Comparison of ENCODE assay signal across 7 mouse cellular contexts in the genomic region with DNA sequence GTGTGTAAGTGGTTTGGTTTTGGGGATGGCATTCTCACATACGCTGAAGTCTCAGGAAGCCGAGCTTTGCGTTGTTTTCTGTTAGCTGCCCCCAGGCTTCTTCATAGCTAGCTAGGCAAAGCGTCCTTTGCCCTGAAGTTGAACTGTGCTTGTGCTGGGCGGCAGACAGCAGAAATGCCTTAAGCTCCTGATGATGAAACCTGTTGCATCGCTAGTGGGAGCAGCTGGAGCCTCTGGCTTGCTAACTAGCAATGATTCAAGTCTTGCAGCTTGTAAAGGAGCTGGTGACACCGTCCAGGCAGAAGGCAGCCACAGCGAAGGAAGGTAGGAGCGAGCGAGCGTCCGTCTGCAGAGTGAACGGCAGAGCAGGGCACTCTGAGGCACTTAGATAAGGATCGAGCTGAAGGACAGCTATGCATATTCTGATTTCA. TPM values are rescaled to one million over a fixed set of nuclear protein-coding genes. Genes with fewer than 3 reads are reported as not detected.
A peak's percentile ranks its signal among the peaks of the same experiment; 100 is the strongest.
DNase-seq lines count a peak whose midpoint lies in the region; ATAC-seq lines count a peak whose summit lies in the region.

No protein-coding gene starts in this region.

- H3K27me3 ChIP-seq in heart, embryonic 16.5 days (ENCODE audit: control insufficient read depth, insufficient read depth, low read length) = no peaks in the 10 kb centered on the region
- no peaks in the 10 kb centered on the region for H3K27me3 ChIP-seq in liver, embryonic 11.5 days (replicated peaks; ENCODE audit: control insufficient read depth, insufficient read depth, low read length)
- H3K27me3 ChIP-seq in neural tube, embryonic 14.5 days (ENCODE audit: control insufficient read depth, insufficient read depth, low read length) = no peaks in the 10 kb centered on the region
- no peaks in the 10 kb centered on the region for H3K27me3 ChIP-seq in forebrain, embryonic 15.5 days

- H3K4me3 ChIP-seq in heart, embryonic 16.5 days (ENCODE audit: low read length) = peak overlapping the region; percentile 41
- no peak overlapping the region for H3K4me3 ChIP-seq in liver, embryonic 11.5 days (ENCODE audit: low read depth, low read length)
- H3K4me3 ChIP-seq in neural tube, embryonic 14.5 days (ENCODE audit: low read depth, low read length) = no peak overlapping the region
- H3K4me3 ChIP-seq in forebrain, embryonic 15.5 days = no peak overlapping the region

- H3K4me1 ChIP-seq in heart, embryonic 16.5 days (ENCODE audit: control insufficient read depth, insufficient read depth, low read length) = peaks cover 23% of the 10 kb centered on the region
- peaks cover 22% of the 10 kb centered on the region for H3K4me1 ChIP-seq in liver, embryonic 11.5 days (replicated peaks; ENCODE audit: control insufficient read depth, insufficient read depth, low read length)
- H3K4me1 ChIP-seq in neural tube, embryonic 14.5 days (ENCODE audit: control insufficient read depth, insufficient read depth, low read length) = peaks cover 5% of the 10 kb centered on the region; the same call in 1 of the 2 replicates
- H3K4me1 ChIP-seq in forebrain, embryonic 15.5 days = peaks cover 18% of the 10 kb centered on the region

- peak; percentile 54 for DNase-seq in adipocyte (ENCODE audit: low spot score)
- no peak for DNase-seq in liver, embryonic 11.5 days (ENCODE audit: low spot score)
- DNase-seq in right cerebral cortex, postnatal 36 days (ENCODE audit: low spot score in 2 of 2) = no peak

- WGBS in heart, embryonic 16.5 days = 26% methylated on average over 14 of the region's 14 CpGs
- WGBS in liver, embryonic 11.5 days = 34% methylated on average over 14 of the region's 14 CpGs
- 45% methylated on average over 14 of the region's 14 CpGs for WGBS in neural tube, embryonic 14.5 days
- WGBS in forebrain, embryonic 15.5 days = 70% methylated on average over 14 of the region's 14 CpGs

- peak; percentile 17 for ATAC-seq in CD4-positive, CD25-positive, alpha-beta regulatory T cell, adult 4 months
- no peak for ATAC-seq in heart, embryonic 16.5 days (replicated peaks; ENCODE audit: extremely low read depth, insufficient read depth, low FRiP score)
- ATAC-seq in liver, embryonic 11.5 days (replicated peaks; ENCODE audit: low FRiP score) = no peak; the same call in 1 of the 2 replicates
- ATAC-seq in neural tube, embryonic 14.5 days (ENCODE audit: low read depth) = peak; percentile 44; the same call in 1 of the 2 replicates
- no peak for ATAC-seq in forebrain, embryonic 15.5 days (replicated peaks)

- peak overlapping the region; percentile 60 for H3K9ac ChIP-seq in heart, embryonic 16.5 days (ENCODE audit: low read length)
- H3K9ac ChIP-seq in liver, embryonic 11.5 days (ENCODE audit: low read depth, low read length) = no peak overlapping the region
- no peak overlapping the region for H3K9ac ChIP-seq in neural tube, embryonic 14.5 days (replicated peaks; ENCODE audit: low read depth, low read length)
- no peak overlapping the region for H3K9ac ChIP-seq in forebrain, embryonic 15.5 days (replicated peaks)

- peak overlapping the region; percentile 66 for H3K4me2 ChIP-seq in heart, embryonic 16.5 days (ENCODE audit: low read depth, low read length)
- H3K4me2 ChIP-seq in liver, embryonic 11.5 days = peak overlapping the region; percentile 18; the same call in 1 of the 2 replicates
- H3K4me2 ChIP-seq in neural tube, embryonic 14.5 days (ENCODE audit: low read depth, low read length) = no peak overlapping the region
- H3K4me2 ChIP-seq in forebrain, embryonic 15.5 days (replicated peaks) = no peak overlapping the region

- H3K36me3 ChIP-seq in heart, embryonic 16.5 days (ENCODE audit: control insufficient read depth, insufficient read depth) = no peaks in the 10 kb centered on the region; the same call in 1 of the 2 replicates
- peaks cover 2% of the 10 kb centered on the region; the same call in 1 of the 2 replicates for H3K36me3 ChIP-seq in liver, embryonic 11.5 days (ENCODE audit: control insufficient read depth, insufficient read depth, low read length)
- H3K36me3 ChIP-seq in neural tube, embryonic 14.5 days (ENCODE audit: control insufficient read depth, insufficient read depth, low read length) = no peaks in the 10 kb centered on the region
- H3K36me3 ChIP-seq in forebrain, embryonic 15.5 days = no peaks in the 10 kb centered on the region

- no peak overlapping the region; the same call in 1 of the 2 replicates for H3K27ac ChIP-seq in heart, embryonic 16.5 days (ENCODE audit: low read length)
- H3K27ac ChIP-seq in liver, embryonic 11.5 days (ENCODE audit: low read depth, low read length) = no peak overlapping the region
- no peak overlapping the region for H3K27ac ChIP-seq in neural tube, embryonic 14.5 days (ENCODE audit: low read depth, low read length)
- no peak overlapping the region for H3K27ac ChIP-seq in forebrain, embryonic 15.5 days (replicated peaks)

- no peaks in the 10 kb centered on the region for H3K9me3 ChIP-seq in heart, embryonic 16.5 days (replicated peaks; ENCODE audit: control insufficient read depth, low read length)
- H3K9me3 ChIP-seq in liver, embryonic 11.5 days (ENCODE audit: control insufficient read depth, low read length) = no peaks in the 10 kb centered on the region
- no peaks in the 10 kb centered on the region for H3K9me3 ChIP-seq in neural tube, embryonic 14.5 days (ENCODE audit: control insufficient read depth, low read length)
- H3K9me3 ChIP-seq in forebrain, embryonic 15.5 days = no peaks in the 10 kb centered on the region

RNA-seq across cellular contexts. Expression of gene Usp6nl, which starts 30.1 kb away (rescaled TPM):
- polyA plus RNA-seq in CD4-positive, CD25-positive, alpha-beta regulatory T cell, adult 4 months (2017; shearing (Covaris generic)) = 10 to 100 TPM in 1 of 2 experiments, 1 to 10 TPM in 1; 7.7 to 10.2 TPM
- polyA plus RNA-seq in heart, embryonic 16.5 days (2015; fragmentation: Nextera tagmentation; extraction: Ambion mirVana) = 4.5 and 5.5 TPM in 2 replicates
- 8.5 and 10.6 TPM in 2 replicates for polyA plus RNA-seq in liver, embryonic 11.5 days (2014; fragmentation: Nextera tagmentation; extraction: Ambion mirVana)
- polyA plus RNA-seq in neural tube, embryonic 14.5 days (2014; fragmentation: Nextera tagmentation; extraction: Ambion mirVana) = 10.0 and 10.3 TPM in 2 replicates
- polyA plus RNA-seq in forebrain, embryonic 15.5 days (2015; fragmentation: Nextera tagmentation; extraction: Ambion mirVana) = 7.6 and 8.0 TPM in 2 replicates

Comparison
In these comparisons a context has a peak if more than half of its experiments do, and no peak if none do; other contexts are left out.
1. ATAC-seq: peak in CD4-positive, CD25-positive, alpha-beta regulatory T cell, adult 4 months (single experiment) and neural tube, embryonic 14.5 days (single experiment); none in heart, embryonic 16.5 days (single experiment), liver, embryonic 11.5 days (single experiment) and forebrain, embryonic 15.5 days (single experiment).
2. H3K4me2 ChIP-seq: peak in heart, embryonic 16.5 days (single experiment) and liver, embryonic 11.5 days (single experiment); none in neural tube, embryonic 14.5 days (single experiment) and forebrain, embryonic 15.5 days (single experiment).